Mouse (Mus musculus) retina, postnatal 7 days (tissue): ENCODE measurements around the gene Zfp213.

ENCODE experiments used
- DNase-seq: peaks from one replicate; pipeline ENCODE4 v3.0.0-alpha.2; 2012; ENCODE audit warnings: low read depth, low spot score

Zfp213 gene

DNA sequence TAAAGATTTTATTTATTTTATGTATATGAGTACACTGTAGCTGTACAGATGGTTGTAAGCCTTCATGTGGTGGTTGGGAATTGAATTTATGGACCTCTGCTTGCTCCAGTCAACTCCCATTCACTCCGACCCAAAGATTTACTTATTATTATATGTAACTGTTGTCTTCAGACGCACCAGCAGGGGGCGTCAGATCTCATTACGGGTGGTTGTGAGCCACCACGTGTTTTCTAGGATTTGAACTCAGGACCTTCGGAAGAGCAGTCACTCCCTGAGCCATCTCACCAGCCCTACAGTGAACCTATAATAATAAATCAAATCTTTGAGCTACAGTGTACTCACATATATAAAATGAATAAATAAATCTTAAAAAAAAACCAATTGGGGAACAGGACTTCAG is 8.0 kb upstream of the Zfp213 start:
- no peak for DNase-seq

DNA sequence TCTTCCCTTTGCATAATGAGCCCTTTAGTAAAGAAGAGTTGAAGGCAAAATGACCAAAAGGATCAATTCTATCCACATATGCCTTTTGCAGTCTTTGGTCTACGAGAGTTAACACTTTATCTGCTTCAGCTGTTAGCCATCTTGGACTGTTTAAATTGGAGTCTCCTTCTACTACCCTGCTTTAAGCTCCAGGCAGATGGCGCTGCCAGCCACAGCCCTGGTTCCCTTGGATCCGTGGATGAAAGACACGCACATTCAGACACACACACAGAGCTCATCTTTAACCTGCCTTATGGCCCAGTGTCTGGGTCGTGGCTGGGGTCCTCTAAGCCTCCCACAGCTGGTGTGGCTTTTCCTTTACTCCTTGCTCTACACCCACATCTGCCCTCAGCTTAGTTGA is 7.0 kb upstream of the Zfp213 start:
- DNase-seq, result no peak

DNA sequence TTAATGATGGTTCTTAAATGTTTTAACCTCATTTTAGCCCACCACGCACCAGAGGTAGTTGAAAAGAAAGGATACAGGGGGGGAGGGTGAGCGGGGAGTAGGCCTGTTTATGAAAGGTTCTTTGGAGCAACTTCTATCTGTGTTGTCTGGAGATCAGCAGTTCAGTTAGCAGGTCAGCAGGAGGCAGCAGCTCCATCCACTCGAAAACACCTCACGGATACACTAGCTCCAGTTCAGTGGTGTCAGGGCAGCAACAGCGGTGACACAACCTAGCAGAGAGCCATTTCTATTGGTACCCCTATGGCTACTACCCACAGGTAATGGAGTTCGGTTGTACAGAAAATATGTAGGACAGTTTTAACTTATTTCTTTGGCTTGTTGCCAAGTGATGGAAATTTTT is 6.0 kb upstream of the Zfp213 start:
- no peak for DNase-seq

DNA sequence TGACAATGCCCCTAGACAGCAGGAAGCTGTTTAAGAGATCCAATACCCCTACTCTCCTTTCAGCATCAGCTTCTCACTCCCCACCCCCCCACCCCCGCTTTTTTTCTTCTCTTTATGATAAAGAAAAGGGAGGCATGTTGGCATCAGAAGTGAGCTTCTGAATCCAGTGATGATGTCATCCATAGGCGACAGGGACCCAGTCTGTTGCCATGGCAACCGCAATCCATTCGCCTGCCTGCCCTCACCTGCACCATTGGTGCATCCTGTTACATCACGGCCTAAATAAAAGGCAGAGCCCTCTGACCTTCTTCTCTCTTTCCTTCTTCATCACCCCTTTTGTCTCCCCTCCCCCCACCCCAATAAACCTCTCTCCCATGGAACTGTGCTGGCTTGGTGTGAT is 4.3 kb upstream of the Zfp213 start:
- DNase-seq, result no peak

DNA sequence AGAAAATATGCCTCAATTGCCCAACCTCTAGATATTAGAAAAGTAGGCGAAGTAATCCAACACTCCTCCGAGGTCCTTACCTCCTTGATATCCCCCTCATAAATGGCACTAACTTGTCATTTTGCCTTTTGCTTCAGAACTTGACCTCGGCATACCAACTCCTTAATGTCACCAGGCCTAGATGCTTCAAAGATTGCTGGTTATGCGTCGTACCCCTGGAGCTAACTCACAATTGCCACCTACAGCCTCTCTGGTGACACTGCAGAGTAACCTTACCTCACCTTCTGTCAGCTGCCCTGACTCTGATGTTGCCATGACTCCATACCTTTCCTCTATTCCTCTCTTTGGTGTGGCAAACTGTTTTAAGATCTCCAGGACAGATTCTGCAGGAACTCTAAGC is 2.7 kb upstream of the Zfp213 start:
- DNase-seq, result no peak

DNA sequence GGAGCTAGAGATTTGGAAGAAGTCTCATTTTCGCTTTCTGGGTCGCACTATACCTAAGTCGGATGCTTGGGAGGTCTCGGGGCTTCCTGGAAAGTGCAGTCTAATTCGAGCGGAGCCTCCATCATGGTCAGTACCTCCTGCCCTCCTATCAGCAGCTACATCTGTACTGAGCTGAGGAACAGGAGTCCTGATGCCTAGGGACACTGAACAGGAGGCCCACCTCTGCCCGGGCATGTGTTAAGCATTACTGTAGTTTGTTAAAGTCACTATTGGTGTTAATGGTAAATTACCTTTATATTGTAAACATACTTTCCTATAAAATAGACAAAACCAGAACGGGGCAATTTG is 304 bp upstream of the Zfp213 start:
- no peak for DNase-seq

DNA sequence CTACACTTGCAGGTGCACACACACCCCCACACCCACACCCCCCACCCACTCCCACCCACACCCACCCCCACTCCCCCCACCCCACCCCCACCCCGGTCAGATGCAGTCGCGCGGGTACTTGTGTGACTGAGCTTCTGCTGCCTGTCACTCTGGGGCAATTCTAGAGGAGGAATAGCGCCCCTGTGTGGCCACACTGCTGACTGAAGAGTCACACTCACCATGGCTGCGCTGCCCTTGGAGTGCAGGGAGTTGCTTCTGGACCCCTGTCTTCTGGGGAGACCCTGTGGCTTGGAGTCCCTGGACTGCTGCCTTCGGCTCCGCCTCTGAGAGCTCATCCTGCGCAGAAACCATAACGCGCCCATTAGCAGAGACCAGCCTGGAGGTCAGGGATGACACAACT is 4.3 kb downstream of the Zfp213 start:
- no peak for DNase-seq

DNA sequence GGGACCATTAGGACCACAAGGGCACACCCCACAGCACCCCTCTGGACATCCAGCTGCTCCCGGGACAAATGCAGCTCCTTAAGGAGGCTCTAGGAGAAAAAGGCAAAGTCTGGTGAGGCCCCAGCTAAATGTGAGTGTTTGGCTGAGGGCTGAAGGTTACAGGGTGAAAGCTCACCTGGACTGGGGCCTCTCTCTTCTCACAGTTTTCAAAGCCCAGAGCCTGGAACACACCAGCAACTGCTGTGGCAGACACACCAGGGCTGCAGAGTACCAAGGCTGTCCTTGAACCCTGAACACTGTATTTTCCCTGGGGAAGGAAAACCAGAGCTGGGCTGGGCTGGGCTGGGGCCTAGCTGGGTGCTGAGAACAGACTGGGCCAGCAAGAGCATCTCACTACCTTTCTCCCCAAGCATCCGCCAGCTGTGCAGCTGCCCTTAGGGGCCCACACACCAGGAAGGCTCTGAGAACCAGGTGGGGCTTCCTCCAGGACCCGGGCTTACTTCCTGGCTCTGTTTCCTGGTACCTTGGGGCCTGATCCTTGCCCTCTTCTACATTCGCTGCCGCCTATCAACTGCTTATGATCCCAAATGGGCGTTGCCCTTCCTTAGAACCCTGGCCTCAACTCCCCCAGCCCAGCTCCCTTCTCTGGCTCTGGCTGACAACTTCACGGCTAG is 8.7 kb downstream of the Zfp213 start:
- DNase-seq, result no peak

DNA sequence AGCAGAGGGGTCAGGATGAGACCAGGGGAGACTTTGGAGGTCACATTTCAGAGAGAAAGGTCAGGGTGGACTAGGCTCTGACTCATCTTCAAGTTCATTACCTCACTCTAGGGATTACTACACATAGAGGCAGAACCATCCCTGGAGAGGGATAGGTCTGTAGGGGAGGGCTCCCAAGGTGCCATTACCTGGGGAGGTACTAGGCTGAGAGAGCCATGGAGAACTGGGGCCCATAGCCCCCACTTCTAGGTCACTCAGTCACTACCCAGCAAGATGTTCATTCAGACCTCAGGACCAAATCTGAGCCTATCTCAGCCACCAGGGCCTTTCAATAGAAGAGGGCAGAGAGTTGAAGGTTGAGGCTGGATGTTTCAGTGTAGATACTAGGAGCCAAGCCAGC is 9.7 kb downstream of the Zfp213 start:
- no peak for DNase-seq

DNA sequence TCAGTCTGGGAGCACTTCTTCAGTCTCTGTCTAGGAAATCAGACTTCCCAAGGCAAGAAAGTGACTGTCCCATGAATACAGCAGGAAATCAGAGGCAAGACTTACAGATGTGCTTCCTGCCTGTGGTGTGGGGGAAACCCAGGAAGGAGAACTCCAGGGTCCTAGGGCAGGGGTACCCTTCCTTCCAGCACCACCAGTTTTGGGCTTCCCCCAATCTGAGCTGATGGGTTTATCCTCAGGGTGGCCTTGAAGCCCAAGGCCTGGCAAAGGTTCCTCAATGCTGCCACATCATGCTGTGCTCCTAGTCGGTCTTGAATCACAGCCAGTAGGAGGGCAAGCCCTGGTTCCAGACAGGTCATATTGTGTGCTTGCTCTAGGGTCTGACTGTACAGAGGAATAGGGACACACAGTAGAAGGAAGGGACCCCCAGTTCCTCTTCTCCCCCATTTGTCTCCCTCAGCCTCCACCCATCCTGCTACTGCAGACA is 10.4 kb downstream of the Zfp213 start:
- no peak for DNase-seq

DNA sequence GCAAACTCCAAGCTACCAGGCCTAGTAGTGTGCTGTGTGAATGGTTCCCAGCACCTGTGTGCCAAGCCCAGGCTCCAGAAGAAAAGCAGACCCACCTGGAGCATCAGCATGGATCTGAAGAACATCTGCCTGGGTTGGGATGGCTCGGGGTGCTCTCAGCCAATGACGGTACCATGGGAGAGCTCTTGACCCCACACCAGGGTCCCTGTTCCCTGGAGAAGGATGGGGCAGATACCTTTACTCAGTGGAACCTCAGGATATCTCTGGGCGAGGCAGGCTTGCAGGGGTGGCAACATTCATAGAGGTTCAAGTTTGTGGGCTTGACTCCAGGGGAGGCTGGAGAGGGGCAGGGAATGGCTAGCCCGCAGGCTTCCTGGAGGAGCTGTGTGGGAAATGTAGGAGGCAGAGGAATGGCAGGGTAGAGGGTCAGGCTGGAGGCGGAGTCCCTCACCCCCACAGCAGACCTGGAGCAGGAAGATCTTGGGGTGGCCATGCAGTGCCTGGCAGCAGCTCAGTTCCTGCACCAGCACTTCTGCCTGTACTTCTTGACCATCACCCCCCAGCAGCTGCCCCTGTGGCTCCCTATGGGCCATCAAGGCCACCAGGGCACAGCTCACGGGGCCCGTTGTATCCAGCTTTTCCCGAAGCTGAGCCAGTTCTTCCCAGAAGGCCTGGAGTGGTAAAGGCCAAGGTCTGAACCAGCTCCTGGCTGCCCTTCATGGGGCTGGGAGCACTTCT is 11.0 kb downstream of the Zfp213 start:
- DNase-seq, result no peak

DNA sequence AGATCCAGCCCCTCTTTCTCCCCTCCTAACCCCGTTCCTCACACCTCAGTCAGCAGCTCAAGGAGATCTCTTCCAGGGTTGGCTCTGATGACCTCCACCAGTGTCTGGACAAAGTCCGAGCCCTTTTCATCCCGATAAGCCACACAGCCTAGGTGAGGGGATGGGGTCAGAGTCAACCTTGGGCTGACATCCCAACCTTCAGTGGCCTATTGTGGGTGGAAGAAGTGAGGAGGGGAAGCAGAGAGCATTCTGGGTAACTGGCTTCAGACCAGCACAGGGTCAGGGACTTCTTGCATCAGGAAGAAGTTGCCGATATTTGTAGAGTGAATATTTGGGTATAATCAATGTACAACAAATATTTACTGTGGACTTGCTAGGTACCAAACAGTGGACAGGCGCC is 12.1 kb downstream of the Zfp213 start:
- DNase-seq, result no peak

DNA sequence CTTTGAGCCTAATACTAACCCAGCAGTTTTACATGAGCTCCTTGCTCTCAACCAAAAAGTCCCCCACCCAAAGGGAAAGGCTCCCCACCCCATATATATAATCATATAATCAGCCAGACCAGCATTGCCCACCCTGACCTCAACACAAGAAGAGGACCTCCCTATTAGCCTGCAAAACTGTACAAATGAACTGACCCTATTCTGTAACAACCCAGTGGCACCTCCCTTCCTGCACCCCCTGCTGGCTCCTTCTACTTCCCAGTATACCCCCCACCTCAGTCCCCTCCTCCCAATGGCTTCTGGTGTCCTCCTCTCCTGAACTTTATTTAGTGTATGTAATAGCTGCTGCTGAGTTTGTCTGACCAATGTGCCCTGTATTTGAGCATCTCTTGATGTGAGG is 12.6 kb downstream of the Zfp213 start:
- no peak for DNase-seq

DNA sequence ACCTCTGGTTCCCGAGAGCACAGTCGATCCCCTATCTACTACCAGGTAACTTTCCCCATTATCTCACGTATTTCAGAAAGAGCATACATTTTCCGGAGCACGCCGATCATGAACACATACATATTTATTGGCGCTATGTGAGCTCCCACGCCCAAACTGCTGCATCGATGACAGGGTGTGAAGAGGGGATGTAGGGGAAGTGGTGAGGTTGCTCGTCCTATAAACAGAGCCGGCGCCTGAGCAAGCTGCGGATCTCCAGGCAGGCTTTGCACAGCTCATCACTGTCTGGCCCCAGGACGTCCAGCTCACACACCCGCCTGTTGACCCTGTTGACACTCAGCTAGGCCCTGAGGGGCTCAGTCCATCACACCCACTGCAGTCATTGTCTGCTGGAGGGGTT is 13.2 kb downstream of the Zfp213 start:
- no peak for DNase-seq

DNA sequence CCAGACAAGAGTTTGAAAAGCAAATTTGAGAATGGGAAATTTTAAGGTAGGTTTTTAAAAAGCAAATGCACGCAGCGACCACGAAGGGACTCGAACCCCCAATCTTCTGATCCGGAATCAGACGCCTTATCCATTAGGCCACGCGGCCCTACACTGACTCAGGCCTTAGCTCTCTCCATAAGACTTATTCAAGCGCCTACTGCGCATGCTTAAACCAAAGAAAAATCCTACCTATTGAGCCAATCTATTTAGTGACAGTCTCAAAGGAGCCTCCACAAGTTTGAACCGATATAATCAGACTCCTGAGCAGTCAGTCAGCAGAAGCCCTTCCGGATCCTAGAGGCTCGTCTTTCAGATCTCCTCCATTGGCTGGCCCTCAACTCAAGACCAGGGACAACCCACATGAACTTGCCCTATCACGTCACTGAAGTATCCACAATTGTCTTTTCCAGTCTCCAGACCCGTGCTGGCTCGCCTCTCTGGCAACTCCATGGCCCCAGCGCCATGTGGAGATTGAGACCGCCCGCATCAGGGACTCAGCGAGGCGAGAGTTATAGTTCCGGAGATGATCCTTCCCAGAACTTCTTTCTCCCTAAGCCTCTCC is 13.7 kb downstream of the Zfp213 start:
- DNase-seq, result peak; percentile 86

DNA sequence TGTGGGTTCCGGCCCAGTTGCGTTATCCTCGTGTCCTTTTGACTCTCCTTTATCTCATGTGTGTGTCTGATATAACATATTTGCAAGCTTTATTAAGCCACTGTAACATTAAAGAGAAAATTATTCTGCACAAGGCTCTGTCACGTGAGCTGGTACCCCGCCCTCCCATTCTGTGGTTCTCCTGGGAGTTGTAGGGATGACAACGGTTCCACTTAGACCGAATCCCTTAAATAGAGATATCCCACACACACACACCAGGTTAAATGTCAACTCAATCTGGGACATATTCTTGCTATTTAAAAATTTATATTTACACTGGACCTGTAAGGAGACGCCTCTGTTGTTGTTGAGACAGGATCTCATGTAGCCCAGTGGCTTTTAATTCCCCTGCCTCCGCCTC is 14.6 kb downstream of the Zfp213 start:
- no peak for DNase-seq

DNA sequence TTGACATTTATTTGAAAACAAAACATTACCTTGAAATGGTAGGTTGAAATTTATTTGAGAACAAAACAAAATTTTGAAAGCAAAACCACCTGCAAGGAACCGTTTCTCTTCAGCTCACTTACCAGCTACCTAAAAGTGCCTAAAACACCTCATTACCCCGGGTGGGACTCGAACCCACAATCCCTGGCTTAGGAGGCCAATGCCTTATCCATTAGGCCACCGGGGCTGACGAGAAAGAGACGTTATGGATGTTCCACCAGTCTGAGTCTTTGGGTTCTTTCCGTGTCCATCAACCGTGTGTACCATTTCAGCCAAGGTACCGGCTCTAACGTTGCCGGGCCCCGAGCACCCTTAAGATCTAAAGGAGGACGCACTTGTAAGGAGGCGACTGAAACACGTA is 15.4 kb downstream of the Zfp213 start:
- DNase-seq, result peak; percentile 53

DNA sequence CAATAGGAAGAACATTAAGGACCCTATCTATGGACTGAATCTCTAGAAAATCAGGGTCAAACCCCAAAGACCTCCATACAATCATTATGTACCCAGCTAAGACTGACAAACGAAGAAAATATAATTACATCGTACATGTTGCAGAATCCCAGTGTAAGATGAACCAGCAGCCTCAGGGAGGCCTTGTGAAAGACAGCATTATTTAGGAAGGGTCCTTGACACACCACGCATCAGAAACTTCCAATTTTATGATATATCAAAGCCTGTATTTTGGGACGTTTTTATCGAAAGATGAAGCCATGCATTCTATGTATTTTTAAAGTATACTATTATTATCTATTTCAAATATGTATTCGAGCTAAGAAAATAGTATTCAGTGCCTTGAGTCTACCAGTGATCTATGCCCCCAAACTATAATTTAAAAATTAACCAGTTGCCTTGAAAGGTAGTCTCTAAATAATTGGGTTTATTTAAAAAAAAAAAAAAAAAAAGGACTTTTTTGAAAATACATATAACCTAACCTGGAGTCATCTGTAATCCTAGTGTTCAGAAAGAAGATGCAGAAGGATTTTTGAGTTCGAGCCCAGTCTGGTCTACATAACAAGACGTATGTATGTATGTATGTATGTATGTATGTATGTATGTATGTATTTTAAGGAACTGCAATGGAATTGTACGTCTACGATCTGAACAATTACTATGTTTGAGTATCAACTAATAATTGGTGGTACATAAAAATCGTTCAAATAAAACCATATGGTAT is 16.2 kb downstream of the Zfp213 start:
- no peak for DNase-seq

DNA sequence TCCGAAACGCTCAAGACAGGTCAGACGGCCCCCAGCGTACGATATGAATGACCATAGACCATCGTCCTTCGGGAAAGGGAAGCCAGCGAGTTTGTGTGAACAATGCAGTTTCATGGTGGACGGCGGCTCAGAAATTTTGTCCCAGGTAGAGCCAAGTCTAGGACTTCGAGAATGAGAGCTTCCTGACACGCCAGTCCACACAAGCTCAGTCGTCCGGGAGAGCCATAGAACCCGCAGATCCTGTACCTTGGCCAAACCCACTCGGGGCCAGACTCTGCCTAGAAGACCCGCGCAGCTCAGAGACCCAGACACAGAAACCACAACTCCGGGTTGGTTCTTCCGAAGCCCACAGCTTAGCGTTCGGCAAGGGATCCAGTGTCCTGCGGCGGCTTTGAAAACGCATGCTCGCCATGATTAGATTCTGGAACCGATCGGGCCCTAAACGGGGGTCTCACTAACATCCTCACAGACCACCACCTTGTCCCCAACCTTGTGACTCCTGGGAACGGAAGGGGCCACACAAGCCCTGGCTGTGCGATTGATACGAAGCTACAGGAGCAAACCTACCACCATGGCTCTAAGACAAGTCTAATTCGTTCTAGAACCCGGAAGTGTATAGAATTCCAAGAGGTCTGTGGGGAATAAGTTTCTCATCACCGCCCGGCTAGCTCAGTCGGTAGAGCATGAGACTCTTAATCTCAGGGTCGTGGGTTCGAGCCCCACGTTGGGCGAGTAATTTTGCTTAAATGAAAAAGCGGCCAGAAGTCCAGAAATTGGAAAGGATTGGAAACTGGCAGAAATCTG is 17.1 kb downstream of the Zfp213 start:
- DNase-seq, result peak; percentile 78

DNA sequence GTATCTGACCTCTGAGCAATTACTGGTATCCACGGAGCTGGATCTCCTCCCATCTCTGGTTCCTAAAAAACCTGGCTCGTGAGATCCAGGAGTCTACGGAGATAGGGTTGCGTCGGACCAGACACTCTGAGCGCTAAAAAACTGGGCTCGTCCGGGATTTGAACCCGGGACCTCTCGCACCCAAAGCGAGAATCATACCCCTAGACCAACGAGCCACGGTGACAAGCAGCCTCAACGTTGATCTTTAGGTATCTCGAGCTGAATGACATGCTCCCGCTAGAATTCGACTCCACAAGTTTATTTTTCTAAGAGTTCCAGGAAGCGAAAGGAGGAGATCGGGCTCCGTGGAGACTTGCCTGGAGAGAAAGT is 17.7 kb downstream of the Zfp213 start:
- DNase-seq, result peak; percentile 68

DNA sequence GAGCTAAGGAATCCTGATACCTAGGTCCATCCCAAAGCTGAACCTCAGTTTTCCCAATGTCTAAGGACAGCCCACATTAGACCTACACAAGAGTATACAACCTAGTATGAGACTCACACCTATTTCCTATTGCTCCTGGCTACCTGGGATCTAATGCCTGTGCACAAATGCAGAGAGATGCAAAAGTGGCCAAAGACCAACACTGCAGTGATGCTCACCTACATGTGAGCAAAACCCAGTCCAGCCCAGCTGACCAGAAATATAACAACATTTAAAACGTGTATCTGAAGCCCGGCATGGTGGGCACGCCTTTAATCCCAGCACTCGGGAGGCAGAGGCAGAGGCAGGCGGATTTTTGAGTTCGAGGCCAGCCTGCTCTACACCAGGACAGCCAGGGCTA is 18.2 kb downstream of the Zfp213 start:
- DNase-seq, result no peak

DNA sequence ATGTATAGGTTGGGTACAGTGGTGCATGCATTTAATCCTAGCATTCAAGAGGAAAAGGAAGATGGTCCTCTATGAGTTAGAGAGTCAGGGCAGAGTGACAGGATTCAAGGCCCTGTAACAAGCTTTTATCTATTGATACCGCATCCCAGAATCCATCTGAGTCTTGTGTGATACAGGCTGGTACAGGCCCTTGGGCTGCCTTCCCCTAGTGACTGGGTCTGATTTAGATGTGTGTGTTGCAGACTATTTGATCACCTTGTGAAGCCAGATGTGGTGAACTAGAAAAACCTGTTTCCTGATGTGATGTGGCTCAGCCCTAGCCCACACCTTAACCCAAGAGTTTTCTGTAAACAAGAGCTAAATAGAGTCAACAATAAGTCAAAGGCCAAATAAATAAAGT is 19.3 kb downstream of the Zfp213 start:
- DNase-seq, result no peak
